Mouse (Mus musculus) cortical plate, adult 2 months (tissue): ENCODE measurements around the gene Chrnb2. TPM values are rescaled to one million over a fixed set of nuclear protein-coding genes. Genes with fewer than 3 reads are reported as not detected.

Experiments
- H3K27ac ChIP-seq: fragments of 200-500 bp; 2 replicates; pipeline ENCODE4 v1.5.1; 2012; ENCODE audit warnings: low read length, control low read depth, inconsistent platforms; ENCODE audit not compliant: insufficient read depth
- H3K4me1 ChIP-seq: fragments of 200-500 bp; 2 replicates; pipeline ENCODE4 v1.6.1; 2011; ENCODE audit warnings: low read length; ENCODE audit not compliant: control insufficient read depth, insufficient read depth
- H3K4me3 ChIP-seq: fragments of 200-500 bp; 2 replicates; pipeline ENCODE4 v1.5.1; 2011; ENCODE audit warnings: mild to moderate bottlenecking, low read length, control low read depth; ENCODE audit not compliant: insufficient read depth
- CTCF ChIP-seq: fragments of 200-500 bp; IDR thresholded peaks from 2 replicates; pipeline ENCODE4 v1.5.1; 2011; ENCODE audit warnings: mild to moderate bottlenecking, control low read depth, low read length; ENCODE audit not compliant: insufficient read depth; ENCODE audit errors: extremely low read depth
- POLR2A ChIP-seq: fragments of 200-500 bp; IDR thresholded peaks from 2 replicates; pipeline ENCODE4 v1.6.1; 2011; ENCODE audit warnings: mild to moderate bottlenecking, low read length, control low read depth; ENCODE audit not compliant: insufficient read depth; ENCODE audit errors: extremely low read depth
- polyA plus RNA-seq: library from polyadenylated mRNA; depleted of rRNA; stranded (reverse); fragments of >200 nt; gene quantifications from 2 replicates; pipeline ENCODE4 v1.2.3, GENCODE M21; 2012

Gene Chrnb2
- polyA plus RNA-seq, 1 experiment = 22.6 TPM

GRCm38 (mm10) chr3:89769584-89769983, 5.2 kb upstream of the Chrnb2 start:
- no peak overlapping the region for H3K4me3 ChIP-seq
- TF ChIP-seq POLR2A (no peak), CTCF (no peak)
- H3K27ac ChIP-seq = no peak overlapping the region
- H3K4me1 ChIP-seq = peaks cover 1% of the 10 kb centered on the region

GRCm38 (mm10) chr3:89759786-89760185, 4.6 kb downstream of the Chrnb2 start:
- Histone ChIP-seq H3K4me1 (no peaks in the 10 kb centered on the region; the same call in 1 of the 2 replicates), H3K27ac (no peak overlapping the region), H3K4me3 (no peak overlapping the region)
- TF ChIP-seq CTCF = no peak
- TF ChIP-seq POLR2A = no peak

GRCm38 (mm10) chr3:89757851-89758250, 6.6 kb downstream of the Chrnb2 start:
- no peak for TF ChIP-seq CTCF
- TF ChIP-seq POLR2A = no peak
- Histone ChIP-seq H3K4me1 (no peaks in the 10 kb centered on the region), H3K4me3 (no peak overlapping the region), H3K27ac (no peak overlapping the region)

- H3K27ac ChIP-seq = no peak overlapping the region
- TF ChIP-seq CTCF (no peak), POLR2A (no peak)
- H3K4me1 ChIP-seq = no peaks in the 10 kb centered on the region
- no peak overlapping the region for H3K4me3 ChIP-seq
Observed at GRCm38 (mm10) chr3:89755283-89755682, 9.1 kb downstream of the Chrnb2 start.

GRCm38 (mm10) chr3:89752307-89752706, 12.1 kb downstream of the Chrnb2 start:
- no peak for TF ChIP-seq CTCF
- TF ChIP-seq POLR2A = no peak
- no peaks in the 10 kb centered on the region for H3K4me1 ChIP-seq
- no peak overlapping the region for H3K27ac ChIP-seq
- no peak overlapping the region for H3K4me3 ChIP-seq

GRCm38 (mm10) chr3:89738509-89738908, 25.9 kb downstream of the Chrnb2 start:
- TF ChIP-seq CTCF = no peak
- TF ChIP-seq POLR2A = no peak
- H3K4me3 ChIP-seq = no peak overlapping the region
- no peaks in the 10 kb centered on the region for H3K4me1 ChIP-seq
- no peak overlapping the region for H3K27ac ChIP-seq

- Histone ChIP-seq H3K4me3 (no peak overlapping the region), H3K27ac (no peak overlapping the region), H3K4me1 (peaks cover 5% of the 10 kb centered on the region)
- no peak for TF ChIP-seq CTCF
- TF ChIP-seq POLR2A = no peak
Observed at GRCm38 (mm10) chr3:89732091-89732490, 32.3 kb downstream of the Chrnb2 start.

- TF ChIP-seq POLR2A (no peak), CTCF (peak; percentile 38; the same call in 1 of the 2 replicates)
- H3K4me1 ChIP-seq = peaks cover 5% of the 10 kb centered on the region
- peak overlapping the region; percentile 30 for H3K4me3 ChIP-seq
- H3K27ac ChIP-seq = no peak overlapping the region
Observed at GRCm38 (mm10) chr3:89730350-89731331, 33.8 kb downstream of the Chrnb2 start.

GRCm38 (mm10) chr3:89728848-89729247, 35.6 kb downstream of the Chrnb2 start:
- Histone ChIP-seq H3K4me3 (no peak overlapping the region), H3K4me1 (peaks cover 5% of the 10 kb centered on the region), H3K27ac (no peak overlapping the region)
- TF ChIP-seq POLR2A (no peak), CTCF (no peak)

GRCm38 (mm10) chr3:89727028-89727427, 37.4 kb downstream of the Chrnb2 start:
- TF ChIP-seq CTCF = peak; percentile 47
- TF ChIP-seq POLR2A = no peak
- Histone ChIP-seq H3K27ac (no peak overlapping the region), H3K4me3 (no peak overlapping the region), H3K4me1 (peaks cover 6% of the 10 kb centered on the region)
